Mouse (Mus musculus) cortical plate, adult 2 months (tissue): ENCODE data around the gene Smoc1.

ENCODE experiments used
- CTCF ChIP-seq: fragments of 200-500 bp; IDR thresholded peaks from 2 replicates; pipeline ENCODE4 v1.5.1; 2011; ENCODE audit warnings: mild to moderate bottlenecking, control low read depth, low read length; ENCODE audit not compliant: insufficient read depth; ENCODE audit errors: extremely low read depth
- POLR2A ChIP-seq: fragments of 200-500 bp; IDR thresholded peaks from 2 replicates; pipeline ENCODE4 v1.6.1; 2011; ENCODE audit warnings: mild to moderate bottlenecking, low read length, control low read depth; ENCODE audit not compliant: insufficient read depth; ENCODE audit errors: extremely low read depth

DNA sequence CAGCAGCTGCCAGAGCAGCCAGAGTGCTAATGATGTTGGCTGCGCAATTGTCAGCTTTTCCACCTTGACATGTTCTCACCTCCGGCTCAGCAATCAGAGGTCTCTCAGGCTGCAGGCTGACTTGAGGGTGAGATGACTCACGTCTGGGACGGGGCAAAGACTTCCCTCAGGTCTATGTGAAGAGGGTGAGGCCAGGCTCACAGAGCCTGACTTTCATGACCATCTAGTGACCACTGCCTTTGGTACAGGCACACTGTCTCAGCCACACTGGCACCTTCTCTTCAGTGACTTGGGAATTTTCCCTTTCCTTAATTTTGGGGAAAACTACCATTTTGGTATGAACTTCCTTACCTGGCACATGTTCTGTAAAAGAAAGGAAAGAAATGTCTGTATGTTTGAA lies 71.1 kb downstream of the Smoc1 start:
- no peak for TF ChIP-seq CTCF
- no peak for TF ChIP-seq POLR2A
